ENCODE assay signal across 9 mouse cellular contexts in genomic region chr12:76822002-76822650, GRCm38 (mm10). TPM values are rescaled to one million over a fixed set of nuclear protein-coding genes. Genes with fewer than 3 reads are reported as not detected.
DNase-seq lines count a peak whose midpoint lies in the region; ATAC-seq lines count a peak whose summit lies in the region.
"Had no signal": no experiment of that assay in that cellular context is flagged by ENCODE, and none has a peak within 500 bp of the region (broad histone marks: within the 10 kb centered on the region; RNA-seq: fewer than 3 reads in every experiment).

No protein-coding gene starts in this region.

- H3K4me1 ChIP-seq in midbrain, embryonic 11.5 days (ENCODE audit: control insufficient read depth, insufficient read depth, low read length) = peaks cover 25% of the 10 kb centered on the region

- H3K27me3 ChIP-seq in midbrain, embryonic 11.5 days (ENCODE audit: control insufficient read depth, insufficient read depth, low read length) = peaks cover 12% of the 10 kb centered on the region

- H3K4me2 ChIP-seq in midbrain, embryonic 11.5 days = peak overlapping the region; percentile 92

- peak; percentile 33 for DNase-seq in layer of hippocampus, adult 11-12 months (ENCODE audit: low spot score)
- no peak for DNase-seq in layer of hippocampus, adult 9-11 months
- DNase-seq in T-cell, adult 2 months (ENCODE audit: low spot score) = peak; percentile 13
- peak; percentile 66 for DNase-seq in embryo, embryonic 11 days
- DNase-seq in heart, postnatal 10 days = peak; percentile 37 to 40
- peak; percentile 53 to 62 for DNase-seq in layer of hippocampus, postnatal 36 days
- DNase-seq in midbrain, embryonic 11.5 days (ENCODE audit: low spot score, missing footprints) = peak; percentile 95
- peak; percentile 37 for DNase-seq in thymus, postnatal 14 days

- H3K9ac ChIP-seq in midbrain, embryonic 11.5 days (ENCODE audit: low read length) = peak overlapping the region; percentile 76

- peak overlapping the region; percentile 68 for H3K4me3 ChIP-seq in midbrain, embryonic 11.5 days (ENCODE audit: low read depth, low read length)

- H3K9me3 ChIP-seq in midbrain, embryonic 11.5 days (ENCODE audit: control insufficient read depth, low read length) = no peaks in the 10 kb centered on the region

- no peak overlapping the region for H3K27ac ChIP-seq in midbrain, embryonic 11.5 days (ENCODE audit: low read depth, low read length)

- intact Hi-C loops in heart, postnatal 10 days (cut with DNase I) = no loop called here

- peak; percentile 75 for ATAC-seq in midbrain, embryonic 11.5 days (ENCODE audit: low FRiP score)

- WGBS in midbrain, embryonic 11.5 days = 1% methylated on average over 41 of the region's 66 CpGs

- no peaks in the 10 kb centered on the region for H3K36me3 ChIP-seq in midbrain, embryonic 11.5 days (ENCODE audit: control insufficient read depth, insufficient read depth, low read length)

RNA-seq across cellular contexts. Expression of gene Rab15, which starts 0.6 kb away (rescaled TPM):
- total RNA-seq in heart, postnatal 10 days (2021) = 1 to 10 TPM; 1.2 to 1.3 TPM
- total RNA-seq in layer of hippocampus, postnatal 36 days (2021) = 100 to 1,000 TPM; 182 to 188 TPM
- 7.7 and 10.1 TPM in 2 replicates for polyA plus RNA-seq in midbrain, embryonic 11.5 days (2014; fragmentation: Nextera tagmentation; extraction: Ambion mirVana)
- total RNA-seq: neutrophil, adult 5-6 weeks had no signal

RNA-seq across cellular contexts. Expression of gene Gpx2, which starts 26.8 kb away (rescaled TPM):
- total RNA-seq in heart, postnatal 10 days (2021) = not detected
- under 1 TPM; 0.27 to 0.51 TPM for total RNA-seq in layer of hippocampus, postnatal 36 days (2021)
- polyA plus RNA-seq in midbrain, embryonic 11.5 days (2014; fragmentation: Nextera tagmentation; extraction: Ambion mirVana) = not detected in 2 replicates
- total RNA-seq: neutrophil, adult 5-6 weeks had no signal

RNA-seq across cellular contexts. Expression of gene Fntb, which starts 56.7 kb away (rescaled TPM):
- total RNA-seq in heart, postnatal 10 days (2021) = 10 to 100 TPM; 14.7 to 15.4 TPM
- total RNA-seq in layer of hippocampus, postnatal 36 days (2021) = 10 to 100 TPM; 24.3 to 27.1 TPM
- 42.7 and 43.5 TPM in 2 replicates for polyA plus RNA-seq in midbrain, embryonic 11.5 days (2014; fragmentation: Nextera tagmentation; extraction: Ambion mirVana)

RNA-seq across cellular contexts. Expression of gene Churc1, which starts 56.8 kb away (rescaled TPM):
- total RNA-seq in heart, postnatal 10 days (2021) = 10 to 100 TPM; 77.9 to 91.3 TPM
- total RNA-seq in layer of hippocampus, postnatal 36 days (2021) = 10 to 100 TPM; 33.0 to 34.6 TPM
- polyA plus RNA-seq in midbrain, embryonic 11.5 days (2014; fragmentation: Nextera tagmentation; extraction: Ambion mirVana) = 81.9 and 86.8 TPM in 2 replicates

Comparison
In these comparisons a context has a peak if more than half of its experiments do, and no peak if none do; other contexts are left out.
1. RNA of gene Rab15, which starts 0.6 kb away (total RNA-seq): 182 to 188 TPM in layer of hippocampus, postnatal 36 days; 1.2 to 1.3 TPM in heart, postnatal 10 days; every median in the first group is over 10 times any median in the second.